Mouse (Mus musculus) neural tube, embryonic 14.5 days (tissue): ENCODE results near the gene Sbf1. TPM values are rescaled to one million over a fixed set of nuclear protein-coding genes. Genes with fewer than 3 reads are reported as not detected.

Experiments used
- ATAC-seq: fragments of 200-750 bp; cut with Nextera tagmentation; 2 replicates; pipeline ENCODE4 v1.8.0; 2017; ENCODE audit warnings: low read depth, mild to moderate bottlenecking, moderate TSS enrichment, moderate library complexity
- H3K27ac ChIP-seq: fragments of 300-500 bp; sonication (generic); 2 replicates; pipeline ENCODE4 v1.5.1; 2014; ENCODE audit warnings: low read depth, mild to moderate bottlenecking, control low read depth, low read length, moderate library complexity, mixed read lengths
- H3K27me3 ChIP-seq: fragments of 300-500 bp; sonication (generic); 2 replicates; pipeline ENCODE4 v1.6.1; 2014; ENCODE audit warnings: low read length; ENCODE audit not compliant: control insufficient read depth, insufficient read depth
- H3K36me3 ChIP-seq: fragments of 300-500 bp; sonication (generic); 2 replicates; pipeline ENCODE4 v1.6.1; 2014; ENCODE audit warnings: low read length, mixed read lengths; ENCODE audit not compliant: control insufficient read depth, insufficient read depth
- H3K4me1 ChIP-seq: fragments of 300-500 bp; sonication (generic); 2 replicates; pipeline ENCODE4 v1.6.1; 2014; ENCODE audit warnings: low read length; ENCODE audit not compliant: control insufficient read depth, insufficient read depth
- H3K4me2 ChIP-seq: fragments of 300-500 bp; sonication (generic); 2 replicates; pipeline ENCODE4 v1.6.1; 2014; ENCODE audit warnings: mild to moderate bottlenecking, low read depth, low read length, control low read depth
- H3K4me3 ChIP-seq: fragments of 300-500 bp; sonication (generic); 2 replicates; pipeline ENCODE4 v1.5.1; 2014; ENCODE audit warnings: low read depth, low read length, control low read depth, mixed read lengths
- H3K9ac ChIP-seq: fragments of 300-500 bp; sonication (generic); replicated peaks from 2 replicates; pipeline ENCODE4 v1.6.1; 2014; ENCODE audit warnings: low read depth, mild to moderate bottlenecking, control low read depth, low read length, mixed read lengths
- H3K9me3 ChIP-seq: fragments of 300-500 bp; sonication (generic); 2 replicates; pipeline ENCODE4 v1.6.1; 2016; ENCODE audit warnings: low read length; ENCODE audit not compliant: control insufficient read depth
- WGBS: fragments of 180-500 bp; shearing (Covaris S2); extraction: QIAGEN DNeasy Blood & Tissue Kit; methylation state at CpG from one replicate; pipeline ENCODE4 v1.1.7; 2014; 5-methylcytosine and 5-hydroxymethylcytosine counted together
- polyA plus RNA-seq: library from polyadenylated mRNA; unstranded; fragments of >200 nt; fragmentation: Nextera tagmentation; extraction: Ambion mirVana; gene quantifications from 2 replicates; pipeline ENCODE4 v1.2.1, GENCODE M21; 2014

The Sbf1 gene
- polyA plus RNA-seq, 1 experiment from 2014 or later: 122 TPM

DNA sequence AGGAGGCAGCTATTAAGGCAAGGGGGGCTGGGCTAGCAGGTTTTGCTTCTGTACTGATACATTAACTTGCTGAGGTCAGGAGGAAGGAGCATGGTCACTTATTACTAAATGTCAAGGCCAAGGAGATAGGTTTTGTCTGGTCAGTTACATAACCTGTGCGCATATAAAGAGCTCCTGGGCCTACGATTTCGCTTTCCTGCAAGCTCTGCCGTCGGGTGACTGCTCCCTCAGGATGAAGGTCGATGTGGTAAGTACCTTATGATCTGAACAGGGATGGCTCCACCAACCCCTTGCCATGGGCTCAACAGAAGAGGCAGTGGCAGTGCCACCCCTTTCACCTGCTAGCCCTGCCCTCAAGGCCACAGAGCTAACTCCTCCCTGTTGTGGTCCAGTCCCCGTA lies 19.2 kb upstream of the Sbf1 start, which contains the start of gene Miox:
Miox (plus strand) TSS at position 128 of the 400 bp plus-strand sequence.
- Histone ChIP-seq H3K36me3 (no peaks in the 10 kb centered on the region), H3K4me2 (no peak within 1 kb of the TSS), H3K9me3 (no peaks in the 10 kb centered on the region), H3K4me1 (no peaks in the 10 kb centered on the region), H3K27me3 (no peaks in the 10 kb centered on the region), H3K4me3 (no peak within 1 kb of the TSS), H3K9ac (no peak within 1 kb of the TSS), H3K27ac (no peak within 1 kb of the TSS)
- no peak for ATAC-seq
- WGBS: 93% methylated on average over 7 of the region's 7 CpGs

DNA sequence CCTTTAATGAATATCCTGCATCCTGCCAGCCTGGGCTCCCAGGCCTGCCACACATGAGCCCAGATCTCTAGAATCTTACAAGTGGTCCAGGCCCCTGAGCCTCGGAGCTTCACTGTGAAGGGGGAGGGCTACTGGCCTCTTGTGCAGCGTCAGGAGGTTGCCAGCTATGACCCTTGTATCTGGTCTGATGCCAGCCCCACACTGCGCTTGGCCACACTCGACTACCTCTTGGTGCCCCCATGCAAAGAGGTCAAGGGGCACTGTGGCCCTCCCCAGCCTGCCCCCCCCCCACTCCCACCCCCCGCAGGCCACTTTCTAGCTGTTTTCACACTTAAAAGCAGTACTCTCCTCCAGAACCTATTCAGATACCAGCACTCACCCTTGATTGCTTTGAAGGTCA lies 11.3 kb upstream of the Sbf1 start:
- H3K9me3 ChIP-seq: no peaks in the 10 kb centered on the region
- no peaks in the 10 kb centered on the region for H3K27me3 ChIP-seq
- no peaks in the 10 kb centered on the region for H3K4me1 ChIP-seq
- no peak overlapping the region for H3K4me3 ChIP-seq
- H3K36me3 ChIP-seq: no peaks in the 10 kb centered on the region
- ATAC-seq: no peak
- WGBS: 69% methylated on average over 5 of the region's 5 CpGs
- no peak overlapping the region for H3K4me2 ChIP-seq
- H3K9ac ChIP-seq: no peak overlapping the region
- no peak overlapping the region for H3K27ac ChIP-seq

DNA sequence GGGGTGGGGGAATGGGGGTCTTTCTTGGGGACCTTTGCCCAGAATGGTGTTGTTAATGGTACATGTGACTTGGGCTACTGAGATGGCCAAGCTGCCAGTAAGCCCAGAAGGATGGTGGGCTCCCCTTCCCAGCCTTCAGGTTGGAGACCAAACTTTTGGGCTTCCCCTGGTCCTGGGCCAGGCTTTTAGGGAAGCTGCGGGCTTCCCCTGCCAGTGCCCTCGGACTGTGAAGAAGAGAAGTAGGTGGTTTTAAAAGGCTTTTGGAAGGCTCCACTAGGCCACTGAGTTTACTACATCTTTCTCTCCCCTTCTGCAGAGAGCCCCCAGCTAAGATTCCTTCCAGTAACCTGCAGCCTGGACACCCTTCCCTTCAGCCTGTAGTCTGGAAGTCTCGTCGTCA lies 8.5 kb upstream of the Sbf1 start:
- no peak for ATAC-seq
- no peak overlapping the region for H3K9ac ChIP-seq
- no peaks in the 10 kb centered on the region for H3K27me3 ChIP-seq
- 82% methylated on average over 4 of the region's 4 CpGs for WGBS
- no peak overlapping the region for H3K4me3 ChIP-seq
- H3K36me3 ChIP-seq: no peaks in the 10 kb centered on the region
- no peaks in the 10 kb centered on the region for H3K9me3 ChIP-seq
- no peak overlapping the region for H3K27ac ChIP-seq
- no peak overlapping the region for H3K4me2 ChIP-seq
- no peaks in the 10 kb centered on the region for H3K4me1 ChIP-seq

DNA sequence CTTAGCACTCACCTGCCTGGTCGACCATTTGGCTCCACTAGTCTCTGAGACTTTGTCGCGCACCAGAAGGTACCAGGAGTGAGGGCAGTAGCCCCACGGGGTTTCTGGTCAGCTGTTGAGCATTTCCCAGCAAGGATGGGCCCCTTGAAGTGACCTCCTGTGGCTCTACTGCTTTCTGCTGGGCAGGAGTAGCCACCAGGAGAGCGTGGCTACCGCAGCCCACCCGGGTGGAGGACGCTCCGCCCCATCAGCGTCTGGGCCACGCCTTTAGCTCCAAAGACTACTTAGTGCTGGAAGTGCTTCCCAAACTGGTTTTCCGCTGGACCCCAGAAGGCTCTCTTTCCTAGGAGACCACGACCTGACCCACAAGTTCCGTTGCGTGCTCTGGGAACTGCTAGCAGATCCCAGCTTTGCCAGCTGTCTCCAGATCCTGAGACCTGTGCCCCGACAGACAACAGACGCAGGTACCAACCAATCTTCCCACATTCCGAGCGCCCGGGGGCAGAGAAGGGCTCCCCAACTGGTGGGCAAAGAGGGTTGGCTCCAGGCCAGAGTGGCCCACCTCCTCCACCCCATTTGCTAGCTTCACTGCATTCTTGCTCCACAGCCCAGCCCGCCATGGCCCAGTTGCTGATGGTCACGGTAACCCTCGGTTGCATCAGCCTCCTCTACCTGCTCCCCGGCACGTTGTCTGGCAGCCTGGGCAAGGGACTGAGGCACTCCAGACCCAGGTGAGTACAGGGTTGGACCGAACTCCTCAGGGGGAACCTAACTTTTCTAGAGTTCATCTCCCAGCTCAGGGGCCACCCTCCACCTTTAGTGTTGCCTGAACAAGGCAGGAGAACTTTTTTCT lies 7.8 kb upstream of the Sbf1 start, which contains the start of gene Adm2:
Adm2 (plus strand) TSS at position 51 of the 853 bp plus-strand sequence.
- no peak for ATAC-seq
- Histone ChIP-seq H3K27ac (no peak within 1 kb of the TSS), H3K9me3 (no peaks in the 10 kb centered on the region), H3K4me3 (no peak within 1 kb of the TSS), H3K9ac (no peak within 1 kb of the TSS), H3K27me3 (no peaks in the 10 kb centered on the region), H3K4me2 (no peak within 1 kb of the TSS), H3K4me1 (no peaks in the 10 kb centered on the region), H3K36me3 (no peaks in the 10 kb centered on the region)
- 5% methylated on average over 26 of the region's 26 CpGs for WGBS

DNA sequence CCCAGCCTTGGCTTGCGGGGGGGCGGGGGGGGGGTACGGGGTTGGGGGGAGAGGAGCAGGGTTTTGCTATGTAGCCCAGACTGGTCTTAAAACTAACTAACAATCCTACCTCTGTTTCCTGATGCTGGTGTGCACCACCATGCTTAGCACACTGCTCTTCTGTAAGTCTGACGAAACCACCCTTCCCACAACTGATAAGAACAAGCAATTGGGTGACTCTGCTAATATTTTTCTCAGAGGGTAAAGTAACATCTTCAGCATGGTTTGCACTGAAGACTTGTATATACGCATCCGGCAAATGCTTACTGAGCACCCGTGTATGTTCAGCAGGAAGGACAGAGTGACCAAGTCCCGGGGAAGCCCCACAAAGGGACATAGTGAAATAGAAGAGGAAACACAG lies 6.2 kb upstream of the Sbf1 start:
- 85% methylated on average over 8 of the region's 8 CpGs for WGBS
- no peaks in the 10 kb centered on the region for H3K4me1 ChIP-seq
- H3K36me3 ChIP-seq: no peaks in the 10 kb centered on the region
- no peak overlapping the region for H3K4me3 ChIP-seq
- H3K9ac ChIP-seq: no peak overlapping the region
- ATAC-seq: no peak
- H3K9me3 ChIP-seq: no peaks in the 10 kb centered on the region
- H3K27me3 ChIP-seq: no peaks in the 10 kb centered on the region
- no peak overlapping the region for H3K27ac ChIP-seq
- no peak overlapping the region for H3K4me2 ChIP-seq

DNA sequence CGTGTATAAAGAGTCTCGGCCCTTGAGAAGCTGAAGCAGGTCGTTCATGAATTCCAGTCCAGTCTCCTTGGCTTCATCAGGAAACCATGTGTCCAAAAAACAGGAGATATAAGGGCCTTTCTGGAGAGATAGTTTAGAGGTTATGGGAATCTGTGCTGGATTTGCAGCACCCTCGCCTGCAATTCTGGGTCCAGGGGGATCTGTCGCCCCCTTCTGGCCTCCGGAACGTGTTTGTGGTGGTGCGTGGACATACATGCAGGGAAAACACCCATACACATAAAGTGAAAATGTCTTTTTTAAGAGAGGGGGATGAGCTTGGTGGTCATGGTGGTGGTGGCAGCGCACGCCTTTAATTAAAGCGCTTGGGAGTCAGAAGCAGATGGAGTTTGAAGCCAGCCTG lies 1.0 kb upstream of the Sbf1 start:
- Histone ChIP-seq H3K36me3 (no peaks in the 10 kb centered on the region), H3K27ac (no peak overlapping the region), H3K4me1 (peaks cover 13% of the 10 kb centered on the region), H3K9me3 (no peaks in the 10 kb centered on the region), H3K9ac (no peak overlapping the region), H3K27me3 (no peaks in the 10 kb centered on the region), H3K4me3 (no peak overlapping the region), H3K4me2 (no peak overlapping the region)
- ATAC-seq: no peak
- 71% methylated on average over 11 of the region's 11 CpGs for WGBS

DNA sequence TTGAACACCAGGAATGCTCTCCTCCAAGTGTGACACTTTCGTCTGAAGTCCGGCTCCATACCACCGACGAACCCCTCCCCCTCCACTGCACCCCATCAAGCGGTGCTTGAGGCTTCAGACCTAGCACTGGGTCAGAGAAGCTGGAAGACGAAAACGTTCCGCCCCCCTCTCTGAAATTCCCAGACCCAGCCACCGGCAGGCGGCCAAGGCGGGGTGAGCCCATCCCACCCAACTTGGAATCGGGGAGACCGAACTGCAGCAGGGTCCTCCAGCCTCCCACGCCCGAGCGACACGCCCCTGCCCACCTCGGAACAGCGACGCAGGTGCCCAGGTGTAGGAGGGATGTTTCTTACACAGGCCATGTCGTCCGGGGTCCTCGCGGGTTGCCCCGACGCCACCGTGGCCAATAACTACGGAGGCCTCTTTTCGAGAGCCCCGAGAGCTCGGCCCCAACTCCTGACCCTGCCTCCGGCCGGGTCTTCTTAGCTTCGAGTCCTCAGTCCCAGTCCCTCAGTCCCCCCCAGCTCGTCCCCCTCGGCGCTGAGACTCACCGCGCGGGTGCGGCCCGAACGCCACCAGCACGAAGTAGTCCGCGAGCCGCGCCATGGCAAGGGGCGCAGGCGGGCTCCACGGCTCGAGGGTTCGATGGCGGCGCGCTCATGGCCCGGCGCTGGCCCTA lies 461 bp downstream of the Sbf1 start:
- peak overlapping the region; percentile 34; the same call in 1 of the 2 replicates for H3K27ac ChIP-seq
- H3K9me3 ChIP-seq: no peaks in the 10 kb centered on the region
- H3K27me3 ChIP-seq: no peaks in the 10 kb centered on the region
- peak overlapping the region; percentile 79 for H3K4me2 ChIP-seq
- peak; percentile 29; the same call in 1 of the 2 replicates for ATAC-seq
- H3K36me3 ChIP-seq: no peaks in the 10 kb centered on the region
- under 1% methylated on average over 55 of the region's 58 CpGs for WGBS
- H3K4me3 ChIP-seq: peak overlapping the region; percentile 97
- peak overlapping the region; percentile 88 for H3K9ac ChIP-seq
- H3K4me1 ChIP-seq: peaks cover 16% of the 10 kb centered on the region

DNA sequence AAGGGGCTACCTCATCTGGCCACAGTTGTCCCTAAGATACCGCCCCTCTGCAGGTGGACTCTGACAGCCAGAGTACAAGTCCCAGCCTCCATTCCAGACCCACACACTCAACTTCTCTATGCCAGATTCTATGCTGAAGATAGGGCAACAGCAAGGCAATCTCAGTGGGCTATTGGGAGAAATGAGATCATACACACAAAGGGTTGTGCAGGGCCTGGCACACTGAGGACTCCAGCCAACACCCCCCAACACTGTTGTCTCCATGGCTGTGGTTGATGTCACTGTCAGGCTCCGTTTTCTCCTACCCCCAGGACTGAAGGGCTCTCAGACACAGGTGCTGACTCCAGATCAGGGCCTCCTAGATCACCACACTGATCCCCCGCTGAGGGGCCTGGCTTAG lies 1.0 kb downstream of the Sbf1 start:
- ATAC-seq: no peak
- peaks cover 16% of the 10 kb centered on the region for H3K4me1 ChIP-seq
- H3K9me3 ChIP-seq: no peaks in the 10 kb centered on the region
- no peaks in the 10 kb centered on the region for H3K36me3 ChIP-seq
- H3K27me3 ChIP-seq: no peaks in the 10 kb centered on the region
- WGBS: 32% methylated on average over 3 of the region's 3 CpGs
- peak overlapping the region; percentile 79 for H3K4me2 ChIP-seq
- H3K4me3 ChIP-seq: peak overlapping the region; percentile 97
- H3K9ac ChIP-seq: peak overlapping the region; percentile 88
- no peak overlapping the region for H3K27ac ChIP-seq

DNA sequence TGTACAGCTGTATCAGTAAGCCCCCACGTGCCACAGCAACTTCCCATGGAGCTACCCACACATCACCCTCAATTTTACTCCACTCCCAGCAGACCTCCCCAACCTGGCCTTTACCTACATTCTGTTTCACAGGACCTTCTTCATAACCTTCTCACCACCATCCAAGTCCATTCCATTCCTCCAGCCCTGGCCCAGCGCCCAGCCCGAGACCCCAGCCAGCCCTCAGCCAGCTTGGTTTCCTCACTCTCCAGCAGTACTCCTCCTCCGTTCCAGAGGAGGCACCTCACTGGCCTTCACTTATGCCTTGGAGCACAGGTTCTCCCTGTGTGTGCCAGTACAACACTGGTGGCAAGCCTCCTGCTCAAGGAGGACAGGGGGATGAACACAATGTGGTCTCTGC lies 1.8 kb downstream of the Sbf1 start:
- WGBS: 88% methylated on average over 4 of the region's 4 CpGs
- no peak overlapping the region for H3K9ac ChIP-seq
- H3K4me1 ChIP-seq: peaks cover 16% of the 10 kb centered on the region
- no peak overlapping the region for H3K27ac ChIP-seq
- ATAC-seq: no peak
- no peaks in the 10 kb centered on the region for H3K27me3 ChIP-seq
- H3K36me3 ChIP-seq: no peaks in the 10 kb centered on the region
- peak overlapping the region; percentile 79; the same call in 1 of the 2 replicates for H3K4me2 ChIP-seq
- no peaks in the 10 kb centered on the region for H3K9me3 ChIP-seq
- no peak overlapping the region; the same call in 1 of the 2 replicates for H3K4me3 ChIP-seq
